Mouse (Mus musculus) cerebral cortex, adult 2 months (tissue): ENCODE measurements around the gene Gas2l1.

ENCODE experiments used
- WGBS: fragments of 180-500 bp; shearing (Covaris S2); methylation state at CpG from one replicate; pipeline ENCODE4 v1.1.7; 2018; 5-methylcytosine and 5-hydroxymethylcytosine counted together

Gene Gas2l1

DNA sequence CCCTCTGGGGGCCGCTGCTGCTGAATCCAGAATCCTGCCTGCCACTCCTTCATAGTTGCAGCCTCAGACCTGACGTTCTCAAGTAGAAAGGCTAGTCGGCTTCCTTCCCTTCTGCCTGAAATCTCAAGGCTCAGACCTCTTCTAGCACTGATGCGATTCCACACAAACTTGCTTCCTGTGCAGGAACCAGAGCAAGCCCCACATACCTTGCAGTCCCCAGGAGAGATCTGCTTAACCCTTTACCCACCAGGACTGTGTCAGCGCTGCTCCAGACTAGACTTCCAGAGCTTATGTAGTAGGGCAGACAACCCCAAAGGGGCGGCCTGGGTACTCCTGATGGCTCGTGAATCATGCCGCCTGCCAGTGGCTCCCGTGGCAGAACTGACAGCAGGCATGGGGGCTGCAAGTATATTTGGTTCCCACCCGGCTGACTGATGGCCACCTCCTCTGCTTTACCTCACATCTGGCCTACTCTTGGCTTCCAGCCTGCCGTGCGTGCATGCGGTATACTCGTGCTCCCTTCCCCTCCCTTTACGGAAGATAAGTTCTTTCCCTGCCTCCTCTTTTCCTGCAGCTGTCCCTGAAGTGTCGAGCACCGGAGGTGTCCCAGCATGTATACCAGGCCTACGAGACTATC is 23.9 kb downstream of the Gas2l1 start:
- 39% methylated on average over 18 of the region's 18 CpGs for WGBS

- 88% methylated on average over 5 of the region's 5 CpGs for WGBS
These were observed 24.5 kb downstream of the Gas2l1 start for GRCm38 (mm10) chr11:5040585-5040984.

- 79% methylated on average over 8 of the region's 8 CpGs for WGBS
These were observed 27.8 kb downstream of the Gas2l1 start for GRCm38 (mm10) chr11:5037146-5037854.

GRCm38 (mm10) chr11:5035421-5035820 is 29.7 kb downstream of the Gas2l1 start:
- 51% methylated on average over 4 of the region's 4 CpGs for WGBS

DNA sequence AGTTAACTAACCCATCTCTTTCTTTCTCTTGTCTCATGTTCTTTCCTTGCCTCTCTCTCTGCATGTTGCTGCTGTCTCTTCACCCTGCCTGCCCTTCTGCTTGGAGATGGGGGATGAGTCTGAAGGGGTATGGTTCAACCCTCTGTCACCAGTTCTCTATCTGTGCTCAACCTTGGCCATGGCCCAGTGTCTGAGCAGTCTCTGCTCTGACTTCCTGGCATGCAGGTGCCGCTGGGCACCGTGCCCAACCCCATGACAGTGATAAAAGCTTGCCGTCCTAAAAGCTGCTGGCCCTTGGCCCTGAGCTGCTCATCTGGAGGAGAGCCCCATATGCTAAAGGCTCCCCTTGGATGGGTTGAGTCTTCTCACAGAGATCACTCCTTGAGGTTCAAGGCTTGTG is 32.0 kb downstream of the Gas2l1 start:
- 62% methylated on average over 3 of the region's 3 CpGs for WGBS

DNA sequence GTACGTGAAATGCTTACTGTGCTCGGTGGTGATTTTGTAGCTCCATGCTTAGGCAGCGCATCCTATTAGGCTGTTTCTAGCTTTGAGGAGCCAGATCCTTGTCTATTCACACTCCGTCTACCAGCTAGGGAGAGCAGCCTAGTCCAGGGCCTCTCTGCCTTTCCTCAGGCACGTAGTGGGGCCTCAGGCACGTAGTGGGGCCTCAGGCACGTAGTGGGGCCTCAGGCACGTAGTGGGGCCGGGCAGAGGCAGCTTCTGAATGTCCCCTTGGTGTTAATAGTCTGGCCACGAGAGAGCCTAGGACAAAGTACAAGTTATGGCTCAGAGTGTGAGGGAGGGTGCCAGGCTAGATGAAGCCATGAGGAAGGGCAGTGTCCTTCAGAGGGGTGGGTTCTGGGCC is 32.4 kb downstream of the Gas2l1 start:
- 94% methylated on average over 10 of the region's 10 CpGs for WGBS

DNA sequence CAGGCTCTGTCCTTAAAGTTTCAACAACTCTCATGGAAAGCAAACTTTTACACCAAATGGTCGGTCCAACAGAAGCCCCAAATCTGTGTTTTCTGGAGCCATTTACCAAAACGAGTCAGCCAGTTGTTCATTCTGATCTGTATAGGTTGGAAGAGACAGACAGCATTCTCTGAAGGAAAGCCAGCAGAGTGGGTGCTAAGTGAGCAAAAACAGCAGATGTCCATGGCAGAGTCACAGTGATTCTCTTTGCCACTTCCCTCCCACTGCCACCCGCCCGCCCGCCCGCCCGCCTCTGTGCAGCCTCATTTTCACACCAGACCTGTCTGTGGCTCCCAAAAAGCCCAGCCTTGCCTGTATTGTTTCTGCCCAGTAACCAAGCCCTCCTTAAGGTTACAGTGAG is 36.9 kb downstream of the Gas2l1 start:
- WGBS: 50% methylated on average over 7 of the region's 7 CpGs

DNA sequence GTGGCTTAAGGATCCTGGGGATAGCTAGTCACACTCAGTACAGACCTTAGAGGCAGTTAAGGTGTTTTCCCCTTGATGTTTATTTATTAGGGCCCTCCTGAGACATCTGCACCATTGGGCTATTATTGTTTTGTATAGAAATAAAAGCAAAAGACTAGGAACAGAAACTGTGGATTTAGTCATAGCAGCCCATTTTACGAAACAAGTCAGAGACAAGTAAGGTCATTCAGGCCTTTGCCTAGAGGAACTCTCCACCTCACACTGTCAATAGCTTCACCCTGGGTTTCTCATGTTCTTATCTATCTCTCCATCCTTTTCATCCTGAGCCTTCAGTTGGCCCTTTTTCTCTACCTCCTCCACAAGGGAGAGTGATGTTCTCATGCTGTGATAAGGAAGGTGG is 40.0 kb downstream of the Gas2l1 start:
- WGBS: 100% methylated on average over 1 of the region's 1 CpGs

GRCm38 (mm10) chr11:5017506-5017905 is 47.6 kb downstream of the Gas2l1 start:
- 41% methylated on average over 6 of the region's 6 CpGs for WGBS

GRCm38 (mm10) chr11:5016286-5016685 is 48.8 kb downstream of the Gas2l1 start:
- WGBS: 90% methylated on average over 5 of the region's 5 CpGs

DNA sequence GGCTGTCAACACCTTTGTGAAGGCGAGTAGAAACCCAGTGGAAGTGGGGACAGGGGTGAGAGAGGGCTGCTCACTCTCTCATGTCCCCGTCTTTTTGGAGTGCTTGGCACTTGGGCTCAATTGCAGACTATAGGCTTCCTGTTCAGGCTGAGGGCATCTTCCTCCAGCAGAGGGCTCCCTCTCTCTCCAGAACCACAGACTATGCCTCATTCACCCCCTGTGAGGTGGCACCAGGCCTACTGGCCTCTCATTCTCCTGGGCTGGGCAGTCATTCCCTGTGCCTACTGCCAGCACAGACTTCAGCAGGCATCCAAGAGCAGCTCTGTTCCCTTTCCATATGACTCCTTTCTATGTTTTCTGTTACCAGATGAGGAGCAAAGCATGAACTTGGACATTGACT is 49.4 kb downstream of the Gas2l1 start:
- WGBS: 44% methylated on average over 2 of the region's 2 CpGs

DNA sequence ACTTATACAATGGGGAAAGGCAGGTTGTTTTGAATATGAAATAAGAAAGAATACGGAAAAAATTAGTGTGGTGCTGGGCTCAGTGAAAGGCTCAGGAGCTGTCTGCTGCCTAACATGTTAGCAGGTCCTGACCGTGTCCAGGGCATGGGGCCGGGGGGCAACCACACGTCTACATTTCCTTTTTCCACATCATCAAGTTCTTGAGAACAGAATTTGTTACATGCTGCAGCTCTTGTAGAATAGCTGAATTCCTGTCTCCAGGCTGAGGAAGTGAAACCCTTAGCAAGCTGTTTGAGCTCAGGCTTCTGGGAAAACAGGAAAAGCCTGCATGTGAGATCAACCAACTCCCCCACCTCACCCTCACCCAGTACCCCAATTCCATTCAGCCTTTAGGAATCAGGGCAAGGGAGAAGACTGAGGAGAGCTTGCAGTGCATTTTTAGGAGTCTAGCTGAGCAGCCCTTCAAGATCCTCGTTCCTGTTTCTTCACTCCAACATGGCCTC is 52.9 kb downstream of the Gas2l1 start:
- 64% methylated on average over 5 of the region's 5 CpGs for WGBS

- WGBS: 83% methylated on average over 1 of the region's 1 CpGs
These were observed 53.6 kb downstream of the Gas2l1 start for GRCm38 (mm10) chr11:5011480-5011879.

GRCm38 (mm10) chr11:5010205-5010604 is 54.9 kb downstream of the Gas2l1 start:
- 62% methylated on average over 1 of the region's 1 CpGs for WGBS

- WGBS: 48% methylated on average over 3 of the region's 3 CpGs
These were observed 55.6 kb downstream of the Gas2l1 start for GRCm38 (mm10) chr11:5009354-5010074.

DNA sequence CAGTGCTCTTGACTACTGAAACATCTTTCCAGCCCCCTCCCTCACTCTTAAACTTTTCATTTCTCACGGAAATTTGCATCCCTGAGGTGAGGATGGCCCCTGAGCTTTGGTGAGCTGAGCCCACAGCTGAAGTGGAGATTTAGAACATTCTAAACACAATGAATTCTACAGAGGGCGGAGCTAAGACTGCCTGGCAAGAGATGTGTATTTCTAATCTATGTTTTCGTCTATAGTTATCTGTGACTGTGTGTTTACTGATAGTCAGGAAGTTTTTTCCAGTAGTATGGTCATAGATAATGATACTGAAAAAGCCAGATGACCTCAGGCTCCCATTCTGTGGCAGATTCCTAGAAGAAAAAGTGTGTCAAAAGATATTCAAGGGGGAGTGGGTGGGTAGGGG is 56.3 kb downstream of the Gas2l1 start:
- WGBS: 79% methylated on average over 3 of the region's 3 CpGs

GRCm38 (mm10) chr11:5007186-5007585 is 57.9 kb downstream of the Gas2l1 start:
- WGBS: 90% methylated on average over 1 of the region's 1 CpGs

- 94% methylated on average over 2 of the region's 2 CpGs for WGBS
These were observed 59.6 kb downstream of the Gas2l1 start for GRCm38 (mm10) chr11:5005528-5005927.
